In genomic region chr2:147498731-147499130, GRCm38 (mm10) we compare ENCODE assay signal across 16 mouse cellular contexts.
"Had no signal": no experiment of that assay in that cellular context is flagged by ENCODE, and none has a peak within 500 bp of the region (broad histone marks: within the 10 kb centered on the region; RNA-seq: fewer than 3 reads in every experiment).

No protein-coding gene starts in this region.

- H3K27ac ChIP-seq: neural tube, embryonic 13.5 days; neural tube, embryonic 15.5 days; stomach, embryonic 15.5 days; stomach, postnatal 0 days had no signal

- DNase-seq: retina, postnatal 1 day; right cerebral cortex, adult 18-20 months; right cerebral cortex, postnatal 14 days; right cerebral cortex, postnatal 25 days; right cerebral cortex, postnatal 4 days; spleen, adult 18-20 months; thymus, adult 18-20 months; thymus, adult 2 months; thymus, postnatal 14 days; thymus, postnatal 25 days; thymus, postnatal 36 days; thymus, postnatal 4 days had no signal

- H3K4me1 ChIP-seq: neural tube, embryonic 13.5 days; neural tube, embryonic 15.5 days; stomach, embryonic 15.5 days had no signal

- H3K27me3 ChIP-seq: neural tube, embryonic 13.5 days; neural tube, embryonic 15.5 days; stomach, embryonic 15.5 days had no signal

- H3K9ac ChIP-seq: neural tube, embryonic 13.5 days; neural tube, embryonic 15.5 days; stomach, embryonic 15.5 days had no signal

- H3K4me3 ChIP-seq: neural tube, embryonic 13.5 days; neural tube, embryonic 15.5 days; stomach, embryonic 15.5 days had no signal

- H3K36me3 ChIP-seq: neural tube, embryonic 13.5 days; neural tube, embryonic 15.5 days; stomach, embryonic 15.5 days had no signal

- H3K9me3 ChIP-seq: neural tube, embryonic 13.5 days; neural tube, embryonic 15.5 days; stomach, embryonic 15.5 days had no signal

- H3K4me2 ChIP-seq: neural tube, embryonic 13.5 days; neural tube, embryonic 15.5 days; stomach, embryonic 15.5 days had no signal
